In the genomic region with DNA sequence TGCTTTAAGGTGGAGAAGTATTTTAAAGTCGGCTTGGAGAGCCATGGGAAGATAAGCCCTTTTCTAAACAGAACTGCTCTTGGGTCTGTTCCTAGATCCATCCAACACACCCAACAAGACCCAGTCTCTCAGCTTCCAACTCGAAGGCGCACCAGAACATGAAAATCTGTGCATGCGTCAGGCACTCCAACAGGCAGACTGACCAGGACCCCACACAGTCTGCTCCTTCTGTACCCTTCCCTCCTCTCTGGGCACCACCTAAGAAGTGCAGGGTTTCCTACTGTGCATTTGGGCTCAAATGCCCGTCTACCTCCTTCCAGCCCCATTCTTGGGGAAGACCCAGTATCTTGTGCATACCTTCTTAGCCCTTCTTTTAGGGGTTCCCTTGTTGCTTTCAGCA, we compare ENCODE assay signal across 9 mouse cellular contexts. TPM values are rescaled to one million over a fixed set of nuclear protein-coding genes. Genes with fewer than 3 reads are reported as not detected.
DNase-seq lines count a peak whose midpoint lies in the region; ATAC-seq and TF ChIP-seq lines count a peak whose summit lies in the region.
"Had no signal": no experiment of that assay in that cellular context is flagged by ENCODE, and none has a peak within 500 bp of the region (broad histone marks: within the 10 kb centered on the region; RNA-seq: fewer than 3 reads in every experiment).

No protein-coding gene starts in this region.

- H3K27ac ChIP-seq in kidney, embryonic 16.5 days (ENCODE audit: low read length), result peak overlapping the region; percentile 58
- peak overlapping the region; percentile 90 for H3K27ac ChIP-seq in embryonic facial prominence, embryonic 12.5 days
- H3K27ac ChIP-seq in hindbrain, embryonic 15.5 days (replicated peaks), result peak overlapping the region; percentile 81
- peak overlapping the region; percentile 82 for H3K27ac ChIP-seq in midbrain, postnatal 0 days (ENCODE audit: low read depth, low read length)

- 41% methylated on average over 5 of the region's 5 CpGs for WGBS in kidney, embryonic 16.5 days
- 39% methylated on average over 5 of the region's 5 CpGs for WGBS in embryonic facial prominence, embryonic 12.5 days
- WGBS in hindbrain, embryonic 15.5 days, result 31% methylated on average over 5 of the region's 5 CpGs
- WGBS in midbrain, postnatal 0 days, result 12% methylated on average over 5 of the region's 5 CpGs

- no peak for ATAC-seq in kidney, embryonic 16.5 days (ENCODE audit: low FRiP score, low TSS enrichment)
- no peak for ATAC-seq in embryonic facial prominence, embryonic 12.5 days (ENCODE audit: insufficient number of reproducible peaks, insufficient read depth, low FRiP score, low TSS enrichment)
- ATAC-seq in hindbrain, embryonic 15.5 days (ENCODE audit: low FRiP score, low read depth), result no peak
- ATAC-seq in midbrain, postnatal 0 days (ENCODE audit: low FRiP score), result no peak
- no peak for ATAC-seq in cerebellum, adult (ENCODE audit: insufficient number of reproducible peaks, low FRiP score, low TSS enrichment)

- no peaks in the 10 kb centered on the region for H3K9me3 ChIP-seq in kidney, embryonic 16.5 days (ENCODE audit: low read length)
- no peaks in the 10 kb centered on the region for H3K9me3 ChIP-seq in embryonic facial prominence, embryonic 12.5 days
- H3K9me3 ChIP-seq in hindbrain, embryonic 15.5 days, result no peaks in the 10 kb centered on the region
- no peaks in the 10 kb centered on the region for H3K9me3 ChIP-seq in midbrain, postnatal 0 days (ENCODE audit: low read length)

- H3K36me3 ChIP-seq in kidney, embryonic 16.5 days (ENCODE audit: insufficient read depth, low read length), result peaks cover 31% of the 10 kb centered on the region
- peaks cover 35% of the 10 kb centered on the region for H3K36me3 ChIP-seq in embryonic facial prominence, embryonic 12.5 days
- H3K36me3 ChIP-seq in hindbrain, embryonic 15.5 days, result peaks cover 17% of the 10 kb centered on the region
- H3K36me3 ChIP-seq in midbrain, postnatal 0 days (ENCODE audit: insufficient read depth, low read length), result peaks cover 16% of the 10 kb centered on the region

- peak overlapping the region; percentile 63 for H3K4me2 ChIP-seq in kidney, embryonic 16.5 days (replicated peaks; ENCODE audit: low read depth, low read length)
- H3K4me2 ChIP-seq in embryonic facial prominence, embryonic 12.5 days (replicated peaks), result peak overlapping the region; percentile 97
- H3K4me2 ChIP-seq in hindbrain, embryonic 15.5 days, result peak overlapping the region; percentile 84
- H3K4me2 ChIP-seq in midbrain, postnatal 0 days (ENCODE audit: low read depth, low read length, poor library complexity, severe bottlenecking), result peak overlapping the region; percentile 71

- peak overlapping the region; percentile 48 for H3K4me3 ChIP-seq in kidney, embryonic 16.5 days (ENCODE audit: low read length)
- peak overlapping the region; percentile 50 for H3K4me3 ChIP-seq in embryonic facial prominence, embryonic 12.5 days
- H3K4me3 ChIP-seq in hindbrain, embryonic 15.5 days, result peak overlapping the region; percentile 44
- peak overlapping the region; percentile 63 for H3K4me3 ChIP-seq in midbrain, postnatal 0 days (ENCODE audit: low read depth, low read length)

- H3K4me1 ChIP-seq in kidney, embryonic 16.5 days (ENCODE audit: insufficient read depth, low read length), result peaks cover 77% of the 10 kb centered on the region
- peaks cover 80% of the 10 kb centered on the region for H3K4me1 ChIP-seq in embryonic facial prominence, embryonic 12.5 days
- peaks cover 84% of the 10 kb centered on the region for H3K4me1 ChIP-seq in hindbrain, embryonic 15.5 days (replicated peaks)
- peaks cover 48% of the 10 kb centered on the region for H3K4me1 ChIP-seq in midbrain, postnatal 0 days (ENCODE audit: insufficient read depth, low read length)

- peak overlapping the region; percentile 64 for H3K9ac ChIP-seq in kidney, embryonic 16.5 days (replicated peaks; ENCODE audit: low read length)
- peak overlapping the region; percentile 69 for H3K9ac ChIP-seq in embryonic facial prominence, embryonic 12.5 days
- H3K9ac ChIP-seq in hindbrain, embryonic 15.5 days, result peak overlapping the region; percentile 74
- peak overlapping the region; percentile 79 for H3K9ac ChIP-seq in midbrain, postnatal 0 days (replicated peaks; ENCODE audit: low read length, poor library complexity, severe bottlenecking)

- DNase-seq in kidney, postnatal 25 days, result no peak
- DNase-seq in midbrain, postnatal 0 days (ENCODE audit: low spot score), result no peak
- no peak for DNase-seq in layer of hippocampus, adult 9-11 months
- no peak for DNase-seq in urinary bladder, adult 2 months (ENCODE audit: low spot score)

- TF ChIP-seq CTCF in midbrain, postnatal 0 days (IDR thresholded peaks at IDR 0.05), result no peak

- H3K27me3 ChIP-seq in kidney, embryonic 16.5 days (ENCODE audit: insufficient read depth, low read length), result no peaks in the 10 kb centered on the region
- H3K27me3 ChIP-seq in embryonic facial prominence, embryonic 12.5 days, result no peaks in the 10 kb centered on the region
- H3K27me3 ChIP-seq in hindbrain, embryonic 15.5 days, result no peaks in the 10 kb centered on the region
- no peaks in the 10 kb centered on the region for H3K27me3 ChIP-seq in midbrain, postnatal 0 days (ENCODE audit: insufficient read depth, low read length)

RNA-seq across cellular contexts. Expression of gene Gm42742, which starts 0.4 kb away (rescaled TPM):
- polyA plus RNA-seq in kidney, embryonic 16.5 days (2015; fragmentation: Nextera tagmentation; extraction: Ambion mirVana), result 34.7 and 51.6 TPM in 2 replicates
- polyA plus RNA-seq in embryonic facial prominence, embryonic 12.5 days (2016; fragmentation: Nextera tagmentation; extraction: Ambion mirVana), result 59.3 and 77.8 TPM in 2 replicates
- polyA plus RNA-seq in hindbrain, embryonic 15.5 days (2015; fragmentation: Nextera tagmentation; extraction: Ambion mirVana), result 63.3 and 77.5 TPM in 2 replicates
- 52.3 and 55.5 TPM in 2 replicates for total RNA-seq in midbrain, postnatal 0 days (2014; rRNA removed)
- polyA plus RNA-seq in midbrain, postnatal 0 days (2015; fragmentation: Nextera tagmentation; extraction: Ambion mirVana), result 45.3 and 55.5 TPM in 2 replicates
- polyA plus RNA-seq in urinary bladder, adult 2 months (2012; rRNA removed), result 66.3 and 76.5 TPM in 2 replicates

RNA-seq across cellular contexts. Expression of gene Prrt2, which starts 0.5 kb away (rescaled TPM):
- polyA plus RNA-seq in kidney, embryonic 16.5 days (2015; fragmentation: Nextera tagmentation; extraction: Ambion mirVana), result 5.4 and 6.0 TPM in 2 replicates
- polyA plus RNA-seq in embryonic facial prominence, embryonic 12.5 days (2016; fragmentation: Nextera tagmentation; extraction: Ambion mirVana), result 8.9 and 9.6 TPM in 2 replicates
- 54.2 and 62.4 TPM in 2 replicates for polyA plus RNA-seq in hindbrain, embryonic 15.5 days (2015; fragmentation: Nextera tagmentation; extraction: Ambion mirVana)
- 102 and 155 TPM in 2 replicates for total RNA-seq in midbrain, postnatal 0 days (2014; rRNA removed)
- 109 and 124 TPM in 2 replicates for polyA plus RNA-seq in midbrain, postnatal 0 days (2015; fragmentation: Nextera tagmentation; extraction: Ambion mirVana)
- 9.7 and 10.2 TPM in 2 replicates for polyA plus RNA-seq in urinary bladder, adult 2 months (2012; rRNA removed)

RNA-seq across cellular contexts. Expression of gene Pagr1a, which starts 3.3 kb away (rescaled TPM):
- 61.3 and 88.7 TPM in 2 replicates for polyA plus RNA-seq in kidney, embryonic 16.5 days (2015; fragmentation: Nextera tagmentation; extraction: Ambion mirVana)
- 51.4 and 76.7 TPM in 2 replicates for polyA plus RNA-seq in embryonic facial prominence, embryonic 12.5 days (2016; fragmentation: Nextera tagmentation; extraction: Ambion mirVana)
- polyA plus RNA-seq in hindbrain, embryonic 15.5 days (2015; fragmentation: Nextera tagmentation; extraction: Ambion mirVana), result 28.1 and 46.9 TPM in 2 replicates
- total RNA-seq in midbrain, postnatal 0 days (2014; rRNA removed), result 5.3 TPM in 1 of 2 replicates, not detected in the other
- polyA plus RNA-seq in midbrain, postnatal 0 days (2015; fragmentation: Nextera tagmentation; extraction: Ambion mirVana), result 33.1 and 41.1 TPM in 2 replicates
- polyA plus RNA-seq in urinary bladder, adult 2 months (2012; rRNA removed), result 16.4 and 18.2 TPM in 2 replicates

RNA-seq across cellular contexts. Expression of gene Pagr1b, which starts 4.2 kb away (rescaled TPM):
- 1.2 TPM in 1 of 2 replicates, not detected in the other for polyA plus RNA-seq in kidney, embryonic 16.5 days (2015; fragmentation: Nextera tagmentation; extraction: Ambion mirVana)
- polyA plus RNA-seq in embryonic facial prominence, embryonic 12.5 days (2016; fragmentation: Nextera tagmentation; extraction: Ambion mirVana), result 0.37 TPM in 1 of 2 replicates, not detected in the other
- polyA plus RNA-seq in hindbrain, embryonic 15.5 days (2015; fragmentation: Nextera tagmentation; extraction: Ambion mirVana), result 0.28 TPM in 1 of 2 replicates, not detected in the other
- 2.4 TPM in 1 of 2 replicates, not detected in the other for total RNA-seq in midbrain, postnatal 0 days (2014; rRNA removed)
- polyA plus RNA-seq in midbrain, postnatal 0 days (2015; fragmentation: Nextera tagmentation; extraction: Ambion mirVana), result 0.66 TPM in 1 of 2 replicates, not detected in the other
- polyA plus RNA-seq in urinary bladder, adult 2 months (2012; rRNA removed), result 2.8 and 3.2 TPM in 2 replicates
- total RNA-seq: hematopoietic stem cell, adult 5-6 weeks had no signal

RNA-seq across cellular contexts. Expression of gene Mvp, which starts 6.1 kb away (rescaled TPM):
- 19.7 and 21.4 TPM in 2 replicates for polyA plus RNA-seq in kidney, embryonic 16.5 days (2015; fragmentation: Nextera tagmentation; extraction: Ambion mirVana)
- 5.6 and 7.1 TPM in 2 replicates for polyA plus RNA-seq in embryonic facial prominence, embryonic 12.5 days (2016; fragmentation: Nextera tagmentation; extraction: Ambion mirVana)
- polyA plus RNA-seq in hindbrain, embryonic 15.5 days (2015; fragmentation: Nextera tagmentation; extraction: Ambion mirVana), result 4.8 and 5.5 TPM in 2 replicates
- total RNA-seq in midbrain, postnatal 0 days (2014; rRNA removed), result 4.2 and 7.2 TPM in 2 replicates
- polyA plus RNA-seq in midbrain, postnatal 0 days (2015; fragmentation: Nextera tagmentation; extraction: Ambion mirVana), result 3.9 and 4.4 TPM in 2 replicates
- polyA plus RNA-seq in urinary bladder, adult 2 months (2012; rRNA removed), result 46.2 and 52.7 TPM in 2 replicates
